Mouse (Mus musculus) thymus, adult 2 months (tissue): ENCODE data around the gene Tubg2.

Source experiments
- CTCF ChIP-seq: fragments of 200-500 bp; IDR thresholded peaks from 2 replicates; pipeline ENCODE4 v1.5.1; 2012; ENCODE audit warnings: mild to moderate bottlenecking, control low read depth, low read length, moderate library complexity, borderline replicate concordance; ENCODE audit not compliant: control insufficient read depth, poor library complexity, insufficient read depth; ENCODE audit errors: extremely low read depth
- POLR2A ChIP-seq: fragments of 200-500 bp; IDR thresholded peaks from 2 replicates; pipeline ENCODE4 v1.6.1; 2012; ENCODE audit warnings: mild to moderate bottlenecking, low read length, control low read depth, moderate library complexity; ENCODE audit not compliant: control insufficient read depth, poor library complexity, insufficient read depth; ENCODE audit errors: extremely low read depth

DNA sequence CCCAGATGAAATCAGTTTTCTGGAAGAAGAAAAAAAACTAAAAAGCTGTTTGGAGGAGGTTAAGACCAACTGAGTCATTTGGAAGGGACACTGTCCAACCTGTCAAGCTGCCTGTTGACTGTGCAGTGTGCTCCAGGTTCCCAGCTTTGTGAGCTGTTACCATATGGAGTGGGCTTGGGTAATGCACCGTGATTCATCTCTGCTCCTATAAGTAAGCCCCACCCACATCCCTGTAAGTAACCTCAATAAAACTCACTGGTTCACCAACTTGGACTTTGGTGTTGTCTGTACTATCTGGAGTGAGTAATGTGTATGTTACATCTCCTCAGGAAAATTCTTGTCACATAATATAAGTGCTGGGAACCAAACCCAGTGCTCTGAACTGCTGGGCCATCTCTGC is 2.9 kb upstream of the Tubg2 start:
- TF ChIP-seq CTCF: no peak
- TF ChIP-seq POLR2A: no peak
